Comparison of ENCODE assay signal across 8 mouse cellular contexts in the genomic region with DNA sequence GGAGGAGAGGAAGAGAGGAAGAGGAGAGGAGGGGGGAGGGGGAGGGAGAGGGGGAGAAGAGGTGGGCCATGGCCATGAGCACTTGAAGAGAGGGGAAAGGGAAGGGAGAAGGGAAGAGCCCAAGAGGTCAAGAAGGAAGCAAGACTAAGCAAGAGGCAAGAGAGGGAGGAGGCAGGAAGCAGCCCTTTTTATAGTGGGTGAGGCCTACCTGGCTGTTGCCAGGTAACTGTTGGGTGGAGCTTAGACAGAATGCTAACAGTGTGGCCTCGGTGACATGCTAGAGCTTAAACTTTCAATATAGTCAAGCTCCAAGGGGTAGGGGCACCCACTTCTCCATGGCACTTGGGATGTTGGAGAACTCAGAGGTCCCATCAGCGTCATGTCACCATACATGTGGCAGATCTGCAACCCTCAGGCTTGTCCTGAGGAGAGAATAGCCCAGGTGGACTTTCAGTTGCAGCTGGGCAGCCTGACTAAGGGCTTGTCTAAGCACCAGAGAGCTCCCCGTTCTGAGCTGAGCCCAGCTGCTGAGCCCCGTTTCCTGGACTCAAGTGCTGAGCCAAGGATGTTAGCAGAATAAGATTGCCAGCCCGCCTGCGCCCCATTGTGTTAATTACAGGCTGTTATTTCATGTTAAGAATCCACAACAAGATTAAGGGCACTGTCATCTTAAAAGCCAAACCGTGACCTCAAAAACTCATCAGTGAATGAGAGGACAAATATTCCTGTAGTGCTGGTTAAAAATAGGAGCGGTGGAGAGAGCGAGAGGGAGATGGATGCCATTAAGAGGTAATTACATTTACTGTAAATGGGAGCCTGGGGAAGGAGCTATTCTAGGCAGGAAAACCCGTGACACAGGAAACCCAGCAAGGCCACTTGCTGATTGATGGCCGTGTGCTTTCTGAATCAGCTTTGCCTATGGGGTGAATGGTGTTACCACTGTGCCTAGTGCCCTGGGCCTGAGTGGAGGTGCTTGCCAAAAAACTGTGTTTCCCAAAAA. TPM values are rescaled to one million over a fixed set of nuclear protein-coding genes. Genes with fewer than 3 reads are reported as not detected.
DNase-seq lines count a peak whose midpoint lies in the region; ATAC-seq and TF ChIP-seq lines count a peak whose summit lies in the region.

No protein-coding gene starts in this region.

- TF ChIP-seq CTCF in hindbrain, postnatal 0 days (IDR thresholded peaks at IDR 0.05; ENCODE audit: low read depth) = no peak

- WGBS in neural tube, embryonic 11.5 days = 40% methylated on average over 11 of the region's 11 CpGs
- WGBS in hindbrain, postnatal 0 days = 38% methylated on average over 11 of the region's 11 CpGs

- no peak for DNase-seq in frontal cortex, postnatal 25 days (ENCODE audit: low spot score in 2 of 2)
- DNase-seq in neural tube, embryonic 11.5 days (ENCODE audit: low spot score) = peak; percentile 28
- no peak for DNase-seq in neural tube, embryonic 10.5 days (ENCODE audit: extremely low spot score, low spot score)
- peak; percentile 47 for DNase-seq in hindbrain, postnatal 0 days (ENCODE audit: low spot score)
- DNase-seq in thymus, postnatal 4 days = no peak
- no peak for DNase-seq in embryo, embryonic 9.5 days (ENCODE audit: extremely low spot score)
- DNase-seq in right cerebral cortex, postnatal 14 days = no peak

- no peaks in the 10 kb centered on the region for H3K9me3 ChIP-seq in neural tube, embryonic 11.5 days (ENCODE audit: control insufficient read depth, low read length)
- H3K9me3 ChIP-seq in hindbrain, postnatal 0 days (ENCODE audit: low read length) = no peaks in the 10 kb centered on the region

- no peak overlapping the region for H3K27ac ChIP-seq in neural tube, embryonic 11.5 days (ENCODE audit: low read depth, low read length)
- no peak overlapping the region for H3K27ac ChIP-seq in hindbrain, postnatal 0 days

- no peaks in the 10 kb centered on the region for H3K36me3 ChIP-seq in neural tube, embryonic 11.5 days (ENCODE audit: control insufficient read depth, insufficient read depth, low read length)
- H3K36me3 ChIP-seq in hindbrain, postnatal 0 days (ENCODE audit: insufficient read depth, low read length) = no peaks in the 10 kb centered on the region

- H3K4me1 ChIP-seq in neural tube, embryonic 11.5 days (ENCODE audit: control insufficient read depth, insufficient read depth, low read length) = no peaks in the 10 kb centered on the region
- no peaks in the 10 kb centered on the region for H3K4me1 ChIP-seq in hindbrain, postnatal 0 days (ENCODE audit: insufficient read depth, low read length)

- ATAC-seq in frontal cortex, adult (ENCODE audit: low TSS enrichment) = peak; percentile 24; the same call in 1 of the 2 replicates
- ATAC-seq in neural tube, embryonic 11.5 days (ENCODE audit: insufficient read depth, low FRiP score, low TSS enrichment) = no peak; the same call in 1 of the 2 replicates
- no peak for ATAC-seq in hindbrain, postnatal 0 days

- H3K4me3 ChIP-seq in neural tube, embryonic 11.5 days (ENCODE audit: low read depth, low read length) = no peak overlapping the region
- no peak overlapping the region for H3K4me3 ChIP-seq in hindbrain, postnatal 0 days (ENCODE audit: low read length)

- H3K4me2 ChIP-seq in neural tube, embryonic 11.5 days (ENCODE audit: low read depth) = no peak overlapping the region
- H3K4me2 ChIP-seq in hindbrain, postnatal 0 days (ENCODE audit: low read depth, low read length) = no peak overlapping the region

- no peaks in the 10 kb centered on the region for H3K27me3 ChIP-seq in neural tube, embryonic 11.5 days (ENCODE audit: control insufficient read depth, insufficient read depth, low read length)
- H3K27me3 ChIP-seq in hindbrain, postnatal 0 days (ENCODE audit: insufficient read depth, low read length) = no peaks in the 10 kb centered on the region

- H3K9ac ChIP-seq in neural tube, embryonic 11.5 days (ENCODE audit: low read length) = no peak overlapping the region
- H3K9ac ChIP-seq in hindbrain, postnatal 0 days (replicated peaks; ENCODE audit: low read length) = no peak overlapping the region

RNA-seq across cellular contexts. Expression of gene Pdcl3, which starts 21.7 kb away (rescaled TPM):
- 147 and 159 TPM in 2 replicates for polyA plus RNA-seq in neural tube, embryonic 11.5 days (2014; fragmentation: Nextera tagmentation; extraction: Ambion mirVana)
- total RNA-seq in hindbrain, postnatal 0 days (2014; rRNA removed) = 33.4 and 40.8 TPM in 2 replicates
- 148 and 151 TPM in 2 replicates for polyA plus RNA-seq in hindbrain, postnatal 0 days (2015; fragmentation: Nextera tagmentation; extraction: Ambion mirVana)

Comparison
In these comparisons a context has a peak if more than half of its experiments do, and no peak if none do; other contexts are left out.
1. DNase-seq: peak in neural tube, embryonic 11.5 days (single experiment) and hindbrain, postnatal 0 days (single experiment); none in frontal cortex, postnatal 25 days (0 of 2), neural tube, embryonic 10.5 days (single experiment), thymus, postnatal 4 days (single experiment), embryo, embryonic 9.5 days (single experiment) and right cerebral cortex, postnatal 14 days (single experiment).